Mouse (Mus musculus) ovary, adult 18-20 months (tissue): ENCODE results near the gene Gm20388.

Source experiments
- DNase-seq: peaks from one replicate; pipeline ENCODE4 v3.0.0; 2022; ENCODE audit warnings: low spot score, mixed read lengths

Gene Gm20388

GRCm38 (mm10) chr8:121369378-121369777, 1458.7 kb downstream of the Gm20388 start:
- no peak for DNase-seq

GRCm38 (mm10) chr8:121371287-121371686, 1460.6 kb downstream of the Gm20388 start:
- DNase-seq, result no peak

GRCm38 (mm10) chr8:121371911-121372638, 1461.4 kb downstream of the Gm20388 start:
- no peak for DNase-seq

- no peak for DNase-seq
Measured at GRCm38 (mm10) chr8:121372639-121372986, 1462.0 kb downstream of the Gm20388 start.

- no peak for DNase-seq
Measured at GRCm38 (mm10) chr8:121374284-121374683, 1463.6 kb downstream of the Gm20388 start.

GRCm38 (mm10) chr8:121374777-121375176, 1464.1 kb downstream of the Gm20388 start:
- no peak for DNase-seq

- peak; percentile 42 for DNase-seq
Measured at GRCm38 (mm10) chr8:121376116-121376950, 1465.7 kb downstream of the Gm20388 start.

- DNase-seq, result no peak
Measured at GRCm38 (mm10) chr8:121377680-121378079, 1467.0 kb downstream of the Gm20388 start.

- no peak for DNase-seq
Measured at GRCm38 (mm10) chr8:121379387-121379786, 1468.7 kb downstream of the Gm20388 start.

- peak; percentile 32 for DNase-seq
Measured at GRCm38 (mm10) chr8:121382583-121383241, 1472.1 kb downstream of the Gm20388 start.

GRCm38 (mm10) chr8:121385540-121385939, 1474.9 kb downstream of the Gm20388 start:
- no peak for DNase-seq

GRCm38 (mm10) chr8:121390608-121391007, 1480.0 kb downstream of the Gm20388 start:
- DNase-seq, result no peak

- no peak for DNase-seq
Measured at GRCm38 (mm10) chr8:121391254-121391653, 1480.6 kb downstream of the Gm20388 start.

- no peak for DNase-seq
Measured at GRCm38 (mm10) chr8:121391771-121392170, 1481.1 kb downstream of the Gm20388 start.

- DNase-seq, result no peak
Measured at GRCm38 (mm10) chr8:121392482-121392881, 1481.8 kb downstream of the Gm20388 start.

- DNase-seq, result no peak
Measured at GRCm38 (mm10) chr8:121393111-121393510, 1482.5 kb downstream of the Gm20388 start.

- no peak for DNase-seq
Measured at GRCm38 (mm10) chr8:121394686-121395085, 1484.0 kb downstream of the Gm20388 start.

- DNase-seq, result no peak
Measured at GRCm38 (mm10) chr8:121395316-121395715, 1484.7 kb downstream of the Gm20388 start.

GRCm38 (mm10) chr8:121396151-121396550, 1485.5 kb downstream of the Gm20388 start:
- no peak for DNase-seq

- no peak for DNase-seq
Measured at GRCm38 (mm10) chr8:121397201-121397698, 1486.6 kb downstream of the Gm20388 start.

GRCm38 (mm10) chr8:121398081-121398480, 1487.4 kb downstream of the Gm20388 start:
- no peak for DNase-seq

- no peak for DNase-seq
Measured at GRCm38 (mm10) chr8:121398724-121399123, 1488.1 kb downstream of the Gm20388 start.
